Mouse (Mus musculus) small intestine, adult 2 months (tissue): ENCODE results near the gene Gm11634.
"Not testable (repeated sequence)": the region's sequence is repeated elsewhere in the genome, so short reads cannot be mapped to it uniquely, and the experiment has no call there.

Experiments
- CTCF ChIP-seq: fragments of 200-500 bp; IDR thresholded peaks from 2 replicates; pipeline ENCODE4 v1.5.1; 2012; ENCODE audit warnings: low read depth, mild to moderate bottlenecking, control low read depth, inconsistent platforms, low read length, moderate library complexity, mixed read lengths; ENCODE audit not compliant: insufficient replicate concordance, insufficient read length; ENCODE audit errors: extremely low read depth
- POLR2A ChIP-seq: fragments of 200-500 bp; IDR thresholded peaks from 2 replicates; pipeline ENCODE4 v1.6.1; 2012; ENCODE audit warnings: low read depth, mild to moderate bottlenecking, control low read depth, inconsistent platforms, low read length, moderate library complexity

DNA sequence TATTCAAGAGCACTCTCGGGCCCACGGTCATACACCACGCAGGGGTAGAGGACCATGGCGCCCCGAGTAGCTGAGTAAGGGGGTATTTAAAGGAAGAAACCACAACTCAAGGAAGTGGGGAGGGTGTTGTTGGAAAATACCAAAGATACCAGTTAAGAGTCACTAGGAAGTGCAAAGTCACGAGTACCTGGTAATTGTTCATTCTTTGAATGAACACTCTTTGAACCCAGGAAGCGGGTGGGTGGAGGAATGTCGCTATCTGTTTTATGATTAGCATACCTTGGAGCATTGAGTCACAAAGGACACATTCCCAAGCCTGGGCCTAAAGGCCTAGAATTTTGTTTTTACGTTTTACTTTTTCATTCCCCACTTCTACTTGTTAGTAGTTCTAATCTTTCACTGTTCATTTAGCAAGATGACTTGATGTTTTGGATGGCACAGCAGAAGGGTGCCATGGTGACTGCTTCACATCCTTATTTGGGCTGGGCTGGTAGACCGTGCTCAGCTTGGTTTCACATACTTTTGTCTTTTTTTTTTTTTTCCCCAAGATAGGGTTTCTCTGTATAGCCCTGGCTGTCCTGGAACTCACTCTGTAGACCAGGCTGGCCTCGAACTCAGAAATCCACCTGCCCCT lies 21.1 kb upstream of the Gm11634 start:
- TF ChIP-seq CTCF, POLR2A: not testable (repeated sequence)
